Mouse (Mus musculus) left cerebral cortex, adult 11 months (tissue): Measurements from ENCODE around the gene Adarb2.

Experiments
- DNase-seq: peaks from one replicate; pipeline ENCODE4 v3.0.0; 2022; ENCODE audit warnings: low spot score

The Adarb2 gene

GRCm38 (mm10) chr13:8800576-8800975, 597.9 kb downstream of the Adarb2 start:
- no peak for DNase-seq

- no peak for DNase-seq
These were observed 603.3 kb downstream of the Adarb2 start for GRCm38 (mm10) chr13:8805931-8806330.
